Mouse (Mus musculus): ENCODE results near the gene Fkbp4. TPM values are rescaled to one million over a fixed set of nuclear protein-coding genes. Genes with fewer than 3 reads are reported as not detected.
A peak's percentile ranks its signal among the peaks of the same experiment; 100 is the strongest.

Gene Fkbp4
- polyA plus RNA-seq, 1 experiment from 2014 or later, result 612 TPM

DNA sequence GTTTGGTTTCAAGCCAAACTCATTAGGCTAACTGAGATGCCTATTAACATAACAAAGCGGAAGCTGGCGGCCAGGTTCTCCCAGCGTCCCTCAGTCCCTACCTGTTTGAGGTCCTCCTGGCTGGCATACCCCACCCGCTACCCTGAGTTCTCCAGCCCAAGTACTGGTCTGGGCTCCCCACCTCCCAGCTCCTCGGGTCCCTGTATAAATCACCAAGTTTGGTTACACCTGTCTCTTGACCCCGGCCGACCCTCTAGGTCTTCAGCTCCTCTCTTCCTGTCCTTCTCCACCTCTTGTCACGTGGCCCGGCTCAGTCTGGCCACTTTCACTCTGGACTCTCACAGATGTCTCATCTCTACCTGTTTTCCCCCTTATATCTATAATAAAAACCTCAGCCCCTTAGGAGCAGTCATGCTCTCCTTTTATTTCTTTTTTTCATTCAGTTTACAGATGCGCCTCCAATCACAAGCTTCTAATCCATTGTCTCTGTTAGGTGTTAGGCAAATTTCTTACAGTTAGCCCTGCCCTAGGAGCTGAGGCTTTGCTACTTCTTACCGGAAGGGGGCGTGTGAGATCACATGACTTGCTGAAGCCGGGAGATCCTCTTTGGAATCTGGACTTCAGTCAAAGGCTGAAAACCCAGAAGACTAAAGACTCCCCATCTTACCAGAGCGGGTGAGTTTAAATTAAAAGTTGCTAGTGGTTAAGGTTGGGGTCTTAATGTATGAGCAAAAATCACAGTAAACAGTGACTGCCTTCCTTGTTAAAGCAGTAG, 7.5 kb upstream of the Fkbp4 start:
- no peaks in the 10 kb centered on the region for H3K36me3 ChIP-seq (replicated peaks; ENCODE audit: control insufficient read depth, insufficient read depth, low read depth, low read length)
- no peak overlapping the region for H3K27ac ChIP-seq (replicated peaks; ENCODE audit: low read depth, low read length)
- H3K27me3 ChIP-seq (ENCODE audit: control insufficient read depth, insufficient read depth, low read length), result no peaks in the 10 kb centered on the region
- DNase-seq (ENCODE audit: low spot score), result peak; percentile 78
- peak overlapping the region; percentile 27; the same call in 1 of the 2 replicates for H3K9ac ChIP-seq (replicated peaks; ENCODE audit: low read length)
- H3K4me3 ChIP-seq (ENCODE audit: low read depth, low read length), result no peak overlapping the region
- no peaks in the 10 kb centered on the region for H3K9me3 ChIP-seq (replicated peaks; ENCODE audit: control insufficient read depth, low read length)
- no peak overlapping the region for H3K4me2 ChIP-seq (ENCODE audit: low read depth, low read length)
- no peaks in the 10 kb centered on the region for H3K4me1 ChIP-seq (ENCODE audit: control insufficient read depth, insufficient read depth, low read length)
- 14% methylated on average over 14 of the region's 14 CpGs for WGBS
- ATAC-seq (replicated peaks; ENCODE audit: insufficient number of reproducible peaks, low FRiP score, low TSS enrichment, low read depth), result peak; percentile 53

DNA sequence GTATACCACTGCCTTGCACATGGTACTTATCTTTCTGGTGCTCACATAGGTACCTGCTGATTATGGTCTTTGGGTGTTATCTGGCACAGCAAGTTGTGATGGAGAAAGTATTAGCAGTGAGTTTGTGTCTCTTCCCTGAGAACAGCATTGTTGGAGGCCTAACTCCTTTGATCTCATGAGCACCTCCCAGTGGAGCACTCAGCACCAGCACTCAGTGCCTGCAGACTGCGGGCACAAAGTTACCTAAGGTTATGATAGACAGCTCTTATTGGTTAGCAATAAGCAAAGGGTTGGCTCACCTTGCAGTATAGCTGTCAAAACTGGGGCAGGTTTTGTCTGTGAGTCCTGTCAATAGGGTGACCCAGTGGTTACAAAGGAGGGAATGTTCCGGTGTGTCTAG, 1.8 kb upstream of the Fkbp4 start:
- Histone ChIP-seq H3K4me3 (ENCODE audit: low read depth, low read length) (no peak overlapping the region), H3K4me1 (ENCODE audit: control insufficient read depth, insufficient read depth, low read length) (no peaks in the 10 kb centered on the region), H3K27me3 (ENCODE audit: control insufficient read depth, insufficient read depth, low read length) (no peaks in the 10 kb centered on the region), H3K9ac (replicated peaks; ENCODE audit: low read length) (no peak overlapping the region), H3K9me3 (replicated peaks; ENCODE audit: control insufficient read depth, low read length) (no peaks in the 10 kb centered on the region), H3K36me3 (replicated peaks; ENCODE audit: control insufficient read depth, insufficient read depth, low read depth, low read length) (peaks cover 6% of the 10 kb centered on the region; the same call in 1 of the 2 replicates), H3K27ac (replicated peaks; ENCODE audit: low read depth, low read length) (no peak overlapping the region), H3K4me2 (ENCODE audit: low read depth, low read length) (no peak overlapping the region)
- WGBS, result 91% methylated on average over 2 of the region's 2 CpGs
- DNase-seq (ENCODE audit: low spot score) (no peak), ATAC-seq (replicated peaks; ENCODE audit: insufficient number of reproducible peaks, low FRiP score, low TSS enrichment, low read depth) (no peak)

DNA sequence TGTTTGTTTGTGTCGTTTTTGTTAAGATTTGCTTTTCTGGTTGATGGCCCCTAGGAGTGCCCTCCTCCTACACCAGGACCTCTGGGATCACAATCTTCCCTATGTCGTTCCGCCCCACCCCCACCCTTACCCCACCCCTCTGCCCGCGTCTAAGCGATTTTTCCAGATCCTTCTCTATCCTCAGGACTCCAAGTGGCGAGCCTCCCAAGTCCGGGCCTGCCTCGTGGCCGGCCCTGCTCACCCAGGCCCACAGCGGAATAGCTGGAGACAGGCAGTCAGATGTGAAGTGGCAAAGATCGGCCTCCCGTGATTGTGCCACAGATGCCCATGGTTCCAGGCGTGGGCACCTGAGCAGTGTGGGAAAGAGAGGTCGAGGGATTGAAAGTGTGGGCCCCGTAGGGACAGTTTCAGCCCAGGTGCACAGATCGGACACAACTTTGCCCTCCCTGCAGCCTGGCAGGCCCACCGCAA, 429 bp upstream of the Fkbp4 start:
- ATAC-seq (replicated peaks; ENCODE audit: insufficient number of reproducible peaks, low FRiP score, low TSS enrichment, low read depth) (no peak; the same call in 1 of the 2 replicates), DNase-seq (ENCODE audit: low spot score) (no peak)
- 30% methylated on average over 18 of the region's 18 CpGs for WGBS
- H3K4me1 ChIP-seq (ENCODE audit: control insufficient read depth, insufficient read depth, low read length), result no peaks in the 10 kb centered on the region
- H3K36me3 ChIP-seq (replicated peaks; ENCODE audit: control insufficient read depth, insufficient read depth, low read depth, low read length), result peaks cover 8% of the 10 kb centered on the region
- peak overlapping the region; percentile 50 for H3K9ac ChIP-seq (replicated peaks; ENCODE audit: low read length)
- peak overlapping the region; percentile 38 for H3K4me2 ChIP-seq (ENCODE audit: low read depth, low read length)
- H3K27ac ChIP-seq (replicated peaks; ENCODE audit: low read depth, low read length), result no peak overlapping the region
- H3K9me3 ChIP-seq (replicated peaks; ENCODE audit: control insufficient read depth, low read length), result no peaks in the 10 kb centered on the region
- peak overlapping the region; percentile 98 for H3K4me3 ChIP-seq (ENCODE audit: low read depth, low read length)
- H3K27me3 ChIP-seq (ENCODE audit: control insufficient read depth, insufficient read depth, low read length), result no peaks in the 10 kb centered on the region

GRCm38 (mm10) chr6:128437731-128438316, 653 bp downstream of the Fkbp4 start:
- Histone ChIP-seq H3K9ac (replicated peaks; ENCODE audit: low read length) (peak overlapping the region; percentile 99), H3K4me3 (ENCODE audit: low read depth, low read length) (peak overlapping the region; percentile 98), H3K4me1 (ENCODE audit: control insufficient read depth, insufficient read depth, low read length) (no peaks in the 10 kb centered on the region), H3K27ac (replicated peaks; ENCODE audit: low read depth, low read length) (peak overlapping the region; percentile 86), H3K9me3 (replicated peaks; ENCODE audit: control insufficient read depth, low read length) (no peaks in the 10 kb centered on the region), H3K36me3 (replicated peaks; ENCODE audit: control insufficient read depth, insufficient read depth, low read depth, low read length) (peaks cover 14% of the 10 kb centered on the region), H3K27me3 (ENCODE audit: control insufficient read depth, insufficient read depth, low read length) (no peaks in the 10 kb centered on the region), H3K4me2 (ENCODE audit: low read depth, low read length) (peak overlapping the region; percentile 61)
- peak; percentile 66 for ATAC-seq (replicated peaks; ENCODE audit: insufficient number of reproducible peaks, low FRiP score, low TSS enrichment, low read depth)
- peak; percentile 77 for DNase-seq (ENCODE audit: low spot score)
- WGBS, result under 1% methylated on average over 51 of the region's 52 CpGs

DNA sequence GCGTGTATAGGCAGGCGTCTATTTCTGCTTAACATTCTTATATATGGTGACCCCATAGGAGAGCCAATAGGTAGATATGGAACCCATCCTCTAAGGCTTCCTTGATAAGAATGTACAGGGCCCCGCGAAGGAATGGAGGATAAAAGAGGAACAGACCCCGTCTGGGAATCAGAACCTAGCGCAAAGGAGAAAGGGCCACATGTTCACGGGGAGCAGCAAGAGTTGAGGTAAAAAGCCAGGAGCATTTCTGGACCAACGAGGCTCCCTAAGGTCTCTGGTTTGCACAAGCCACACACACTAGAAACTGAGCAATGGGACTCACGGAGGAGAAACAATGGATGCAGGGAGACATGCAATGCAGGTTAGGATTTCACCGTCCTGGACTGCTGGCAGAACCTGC, 1.2 kb downstream of the Fkbp4 start:
- no peak for DNase-seq (ENCODE audit: low spot score)
- H3K36me3 ChIP-seq (replicated peaks; ENCODE audit: control insufficient read depth, insufficient read depth, low read depth, low read length), result peaks cover 20% of the 10 kb centered on the region
- peak overlapping the region; percentile 98 for H3K4me3 ChIP-seq (ENCODE audit: low read depth, low read length)
- H3K27me3 ChIP-seq (ENCODE audit: control insufficient read depth, insufficient read depth, low read length), result no peaks in the 10 kb centered on the region
- 3% methylated on average over 10 of the region's 10 CpGs for WGBS
- no peak for ATAC-seq (replicated peaks; ENCODE audit: insufficient number of reproducible peaks, low FRiP score, low TSS enrichment, low read depth)
- peak overlapping the region; percentile 99 for H3K9ac ChIP-seq (replicated peaks; ENCODE audit: low read length)
- H3K9me3 ChIP-seq (replicated peaks; ENCODE audit: control insufficient read depth, low read length), result no peaks in the 10 kb centered on the region
- H3K4me2 ChIP-seq (ENCODE audit: low read depth, low read length), result peak overlapping the region; percentile 61
- H3K4me1 ChIP-seq (ENCODE audit: control insufficient read depth, insufficient read depth, low read length), result no peaks in the 10 kb centered on the region
- peak overlapping the region; percentile 86 for H3K27ac ChIP-seq (replicated peaks; ENCODE audit: low read depth, low read length)

DNA sequence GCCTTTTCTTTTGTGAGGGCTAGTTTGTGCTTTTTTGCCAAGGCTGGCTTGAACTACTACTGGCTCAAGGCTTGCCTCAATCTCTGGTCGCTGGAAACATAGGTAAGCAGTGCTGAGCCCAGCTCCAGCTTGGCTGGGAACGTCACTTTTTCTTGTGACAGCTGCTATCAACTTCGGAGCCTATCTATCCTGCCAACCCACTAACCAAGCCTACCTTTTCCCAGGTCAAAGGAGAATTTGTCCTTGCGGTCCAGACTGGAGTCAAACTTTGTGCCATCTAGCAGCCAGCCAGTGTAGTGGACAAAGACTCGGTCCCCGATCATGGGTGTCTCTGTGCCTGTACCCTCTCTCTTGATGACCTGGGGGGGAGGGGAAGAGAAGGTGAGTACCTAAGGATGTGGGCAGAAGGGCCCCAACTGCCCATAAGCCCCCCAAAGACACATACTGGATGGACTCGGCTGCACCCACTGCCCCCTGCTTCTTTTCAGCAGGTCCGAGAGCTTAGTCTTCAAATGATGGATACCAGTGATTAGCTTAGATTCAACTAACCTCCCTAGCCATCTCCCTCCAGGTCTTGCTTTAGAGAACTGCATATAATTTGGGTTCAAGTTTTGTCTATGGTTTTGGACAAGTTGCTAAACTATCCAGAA, 2.0 kb downstream of the Fkbp4 start:
- ATAC-seq (replicated peaks; ENCODE audit: insufficient number of reproducible peaks, low FRiP score, low TSS enrichment, low read depth) (no peak), DNase-seq (ENCODE audit: low spot score) (no peak)
- Histone ChIP-seq H3K4me1 (ENCODE audit: control insufficient read depth, insufficient read depth, low read length) (no peaks in the 10 kb centered on the region), H3K4me2 (ENCODE audit: low read depth, low read length) (peak overlapping the region; percentile 61), H3K36me3 (replicated peaks; ENCODE audit: control insufficient read depth, insufficient read depth, low read depth, low read length) (peaks cover 22% of the 10 kb centered on the region), H3K9me3 (replicated peaks; ENCODE audit: control insufficient read depth, low read length) (no peaks in the 10 kb centered on the region), H3K27me3 (ENCODE audit: control insufficient read depth, insufficient read depth, low read length) (no peaks in the 10 kb centered on the region), H3K4me3 (ENCODE audit: low read depth, low read length) (peak overlapping the region; percentile 98), H3K9ac (replicated peaks; ENCODE audit: low read length) (peak overlapping the region; percentile 99), H3K27ac (replicated peaks; ENCODE audit: low read depth, low read length) (no peak overlapping the region)
- 90% methylated on average over 8 of the region's 8 CpGs for WGBS

DNA sequence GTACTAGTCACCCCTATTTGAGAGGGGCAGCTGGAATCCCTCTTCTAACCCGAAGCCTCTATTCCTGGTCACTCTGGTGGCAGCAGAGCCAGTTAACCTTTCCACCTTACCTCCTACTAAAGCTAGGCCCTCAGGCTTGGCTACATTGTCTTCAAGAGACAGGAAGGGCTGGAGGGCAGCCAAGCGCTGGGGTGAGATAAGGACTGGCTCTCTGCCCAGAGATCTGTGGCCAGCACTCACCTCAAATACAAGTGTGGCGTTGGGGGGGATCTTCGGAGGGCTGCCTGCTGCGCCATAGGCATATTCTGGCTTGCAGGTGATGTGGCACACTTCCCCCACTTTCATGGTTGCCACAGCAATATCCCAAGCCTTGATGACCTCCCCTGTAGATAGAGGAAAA, 3.0 kb downstream of the Fkbp4 start:
- Histone ChIP-seq H3K9me3 (replicated peaks; ENCODE audit: control insufficient read depth, low read length) (no peaks in the 10 kb centered on the region), H3K4me2 (ENCODE audit: low read depth, low read length) (no peak overlapping the region), H3K27ac (replicated peaks; ENCODE audit: low read depth, low read length) (no peak overlapping the region), H3K27me3 (ENCODE audit: control insufficient read depth, insufficient read depth, low read length) (no peaks in the 10 kb centered on the region), H3K9ac (replicated peaks; ENCODE audit: low read length) (no peak overlapping the region), H3K36me3 (replicated peaks; ENCODE audit: control insufficient read depth, insufficient read depth, low read depth, low read length) (peaks cover 27% of the 10 kb centered on the region), H3K4me3 (ENCODE audit: low read depth, low read length) (no peak overlapping the region), H3K4me1 (ENCODE audit: control insufficient read depth, insufficient read depth, low read length) (no peaks in the 10 kb centered on the region)
- 96% methylated on average over 5 of the region's 5 CpGs for WGBS
- no peak for DNase-seq (ENCODE audit: low spot score)
- ATAC-seq (replicated peaks; ENCODE audit: insufficient number of reproducible peaks, low FRiP score, low TSS enrichment, low read depth), result no peak

- DNase-seq (ENCODE audit: low spot score) (no peak), ATAC-seq (replicated peaks; ENCODE audit: insufficient number of reproducible peaks, low FRiP score, low TSS enrichment, low read depth) (no peak)
- H3K27ac ChIP-seq (replicated peaks; ENCODE audit: low read depth, low read length), result no peak overlapping the region
- no peaks in the 10 kb centered on the region for H3K27me3 ChIP-seq (ENCODE audit: control insufficient read depth, insufficient read depth, low read length)
- H3K36me3 ChIP-seq (replicated peaks; ENCODE audit: control insufficient read depth, insufficient read depth, low read depth, low read length), result peaks cover 33% of the 10 kb centered on the region
- H3K9me3 ChIP-seq (replicated peaks; ENCODE audit: control insufficient read depth, low read length), result no peaks in the 10 kb centered on the region
- WGBS, result 94% methylated on average over 13 of the region's 13 CpGs
- no peak overlapping the region for H3K4me3 ChIP-seq (ENCODE audit: low read depth, low read length)
- no peak overlapping the region for H3K4me2 ChIP-seq (ENCODE audit: low read depth, low read length)
- no peaks in the 10 kb centered on the region for H3K4me1 ChIP-seq (ENCODE audit: control insufficient read depth, insufficient read depth, low read length)
- H3K9ac ChIP-seq (replicated peaks; ENCODE audit: low read length), result no peak overlapping the region
These were observed 4.9 kb downstream of the Fkbp4 start for GRCm38 (mm10) chr6:128433566-128433965.

Data from embryonic facial prominence, embryonic 11.5 days (tissue).